Mouse (Mus musculus) small intestine, adult 2 months (tissue): ENCODE measurements at regions not wholly inside any gene's neighbourhood (a gene's known extent, or its start where the extent isn't known, plus 50 kb on each side); places are given as distances from the start of the nearest gene placed in this dataset.

Source experiments
- H3K27ac ChIP-seq: fragments of 200-500 bp; 2 replicates; pipeline ENCODE4 v1.5.1; 2012; ENCODE audit warnings: low read depth, low read length, control low read depth, inconsistent platforms; ENCODE audit not compliant: insufficient read depth
- H3K27me3 ChIP-seq: fragments of 200-500 bp; 2 replicates; pipeline ENCODE4 v1.6.1; 2012; ENCODE audit warnings: mild to moderate bottlenecking, moderate library complexity, low read length, inconsistent platforms; ENCODE audit not compliant: control insufficient read depth, insufficient read depth
- H3K36me3 ChIP-seq: fragments of 200-500 bp; 2 replicates; pipeline ENCODE4 v1.6.1; 2012; ENCODE audit warnings: mild to moderate bottlenecking, low read length, control low read depth, inconsistent platforms; ENCODE audit not compliant: control insufficient read depth, insufficient read depth
- H3K4me1 ChIP-seq: fragments of 200-500 bp; 2 replicates; pipeline ENCODE4 v1.6.1; 2012; ENCODE audit warnings: low read length, inconsistent platforms, mixed read lengths; ENCODE audit not compliant: control insufficient read depth, insufficient read depth, insufficient read length
- H3K4me3 ChIP-seq: fragments of 200-500 bp; 2 replicates; pipeline ENCODE4 v1.5.1; 2012; ENCODE audit warnings: low read depth, mild to moderate bottlenecking, control low read depth, inconsistent platforms, low read length, moderate library complexity
- CTCF ChIP-seq: fragments of 200-500 bp; IDR thresholded peaks from 2 replicates; pipeline ENCODE4 v1.5.1; 2012; ENCODE audit warnings: low read depth, mild to moderate bottlenecking, control low read depth, inconsistent platforms, low read length, moderate library complexity, mixed read lengths; ENCODE audit not compliant: insufficient replicate concordance, insufficient read length; ENCODE audit errors: extremely low read depth
- POLR2A ChIP-seq: fragments of 200-500 bp; IDR thresholded peaks from 2 replicates; pipeline ENCODE4 v1.6.1; 2012; ENCODE audit warnings: low read depth, mild to moderate bottlenecking, control low read depth, inconsistent platforms, low read length, moderate library complexity
- WGBS: fragments of 180-500 bp; shearing (Covaris S2); methylation state at CpG from one replicate; pipeline ENCODE4 v1.1.7; 2018; 5-methylcytosine and 5-hydroxymethylcytosine counted together

- WGBS = 42% methylated on average over 6 of the region's 6 CpGs
Measured at GRCm38 (mm10) chr2:21267149-21267761, 61.7 kb downstream of the Thnsl1 start.

GRCm38 (mm10) chr2:21269989-21270846 is 64.7 kb downstream of the Thnsl1 start:
- no peak for TF ChIP-seq CTCF
- no peak for TF ChIP-seq POLR2A
- Histone ChIP-seq H3K4me3 (no peak overlapping the region), H3K4me1 (no peaks in the 10 kb centered on the region), H3K27ac (no peak overlapping the region), H3K27me3 (no peaks in the 10 kb centered on the region), H3K36me3 (no peaks in the 10 kb centered on the region)
- WGBS = 55% methylated on average over 12 of the region's 12 CpGs

More at GRCm38 (mm10) chr2:21267149-21267761, 61.7 kb downstream of the Thnsl1 start:
- Histone ChIP-seq H3K27ac (no peak overlapping the region), H3K4me3 (no peak overlapping the region), H3K4me1 (no peaks in the 10 kb centered on the region), H3K36me3 (no peaks in the 10 kb centered on the region), H3K27me3 (no peaks in the 10 kb centered on the region)
- TF ChIP-seq CTCF = no peak
- no peak for TF ChIP-seq POLR2A

GRCm38 (mm10) chr2:21273416-21273815 is 67.9 kb downstream of the Thnsl1 start:
- no peak for TF ChIP-seq POLR2A
- no peak for TF ChIP-seq CTCF
- 91% methylated on average over 4 of the region's 4 CpGs for WGBS
- no peaks in the 10 kb centered on the region for H3K36me3 ChIP-seq
- no peaks in the 10 kb centered on the region for H3K4me1 ChIP-seq
- H3K4me3 ChIP-seq = no peak overlapping the region
- no peaks in the 10 kb centered on the region for H3K27me3 ChIP-seq
- H3K27ac ChIP-seq = no peak overlapping the region

- Histone ChIP-seq H3K27ac (no peak overlapping the region), H3K4me1 (no peaks in the 10 kb centered on the region), H3K27me3 (no peaks in the 10 kb centered on the region), H3K4me3 (no peak overlapping the region), H3K36me3 (no peaks in the 10 kb centered on the region)
- TF ChIP-seq CTCF (no peak), POLR2A (no peak)
- 82% methylated on average over 4 of the region's 4 CpGs for WGBS
Measured at GRCm38 (mm10) chr2:21275315-21275714, 69.8 kb downstream of the Thnsl1 start.

GRCm38 (mm10) chr2:21280794-21281420 is 75.4 kb downstream of the Thnsl1 start:
- no peaks in the 10 kb centered on the region for H3K27me3 ChIP-seq
- H3K4me1 ChIP-seq = no peaks in the 10 kb centered on the region
- no peak overlapping the region for H3K4me3 ChIP-seq
- 30% methylated on average over 9 of the region's 9 CpGs for WGBS
- no peaks in the 10 kb centered on the region for H3K36me3 ChIP-seq
- no peak overlapping the region for H3K27ac ChIP-seq
- peak; percentile 73; the same call in 1 of the 2 replicates for TF ChIP-seq CTCF
- no peak for TF ChIP-seq POLR2A

GRCm38 (mm10) chr2:21282505-21283200 is 77.1 kb downstream of the Thnsl1 start:
- Histone ChIP-seq H3K4me1 (no peaks in the 10 kb centered on the region), H3K4me3 (no peak overlapping the region), H3K27me3 (no peaks in the 10 kb centered on the region), H3K36me3 (no peaks in the 10 kb centered on the region), H3K27ac (no peak overlapping the region)
- WGBS = 73% methylated on average over 14 of the region's 14 CpGs
- TF ChIP-seq CTCF (no peak), POLR2A (no peak)
